Mouse (Mus musculus) heart, adult 2 months (tissue): ENCODE results near the gene Gm10770.
"Not testable (repeated sequence)": the region's sequence is repeated elsewhere in the genome, so short reads cannot be mapped to it uniquely, and the experiment has no call there.

Experiments used
- CTCF ChIP-seq: fragments of 200-600 bp; IDR thresholded peaks from 2 replicates; pipeline ENCODE4 v1.8.1; 2022; ENCODE audit warnings: antibody characterized with exemption, mild to moderate bottlenecking, moderate library complexity
- POLR2A ChIP-seq: fragments of 200-500 bp; IDR thresholded peaks from 2 replicates; pipeline ENCODE4 v1.6.1; 2011; ENCODE audit warnings: mild to moderate bottlenecking, low read depth, low read length, control low read depth; ENCODE audit not compliant: insufficient read depth

DNA sequence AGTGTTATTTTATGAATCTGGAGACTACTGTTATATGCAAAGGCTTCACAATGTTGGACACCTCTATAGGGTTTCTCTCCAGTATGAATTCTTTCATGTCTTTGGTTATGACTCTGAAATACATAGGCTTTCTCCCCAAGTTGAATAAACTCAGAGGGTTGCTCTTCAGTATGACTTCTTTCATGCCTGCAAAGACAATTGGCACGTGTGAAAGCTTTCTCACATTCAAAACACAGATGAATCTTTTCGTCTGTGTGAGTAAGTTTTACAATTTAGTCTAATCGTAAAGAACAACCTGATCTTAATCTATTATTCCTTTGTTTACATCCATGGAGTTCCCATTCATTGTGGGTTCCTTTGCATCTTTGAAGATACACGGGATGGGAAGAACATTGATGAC lies at the start of gene Gm10770:
- TF ChIP-seq POLR2A, CTCF: not testable (repeated sequence)
